Mouse (Mus musculus) layer of hippocampus, adult 9-10 months (tissue): ENCODE data around the gene Polg.

ENCODE experiments used
- DNase-seq: peaks from one replicate; pipeline ENCODE4 v3.0.0; 2022; ENCODE audit warnings: low spot score

Polg gene

GRCm38 (mm10) chr7:79465461-79466044, 609 bp downstream of the Polg start:
- no peak for DNase-seq

DNA sequence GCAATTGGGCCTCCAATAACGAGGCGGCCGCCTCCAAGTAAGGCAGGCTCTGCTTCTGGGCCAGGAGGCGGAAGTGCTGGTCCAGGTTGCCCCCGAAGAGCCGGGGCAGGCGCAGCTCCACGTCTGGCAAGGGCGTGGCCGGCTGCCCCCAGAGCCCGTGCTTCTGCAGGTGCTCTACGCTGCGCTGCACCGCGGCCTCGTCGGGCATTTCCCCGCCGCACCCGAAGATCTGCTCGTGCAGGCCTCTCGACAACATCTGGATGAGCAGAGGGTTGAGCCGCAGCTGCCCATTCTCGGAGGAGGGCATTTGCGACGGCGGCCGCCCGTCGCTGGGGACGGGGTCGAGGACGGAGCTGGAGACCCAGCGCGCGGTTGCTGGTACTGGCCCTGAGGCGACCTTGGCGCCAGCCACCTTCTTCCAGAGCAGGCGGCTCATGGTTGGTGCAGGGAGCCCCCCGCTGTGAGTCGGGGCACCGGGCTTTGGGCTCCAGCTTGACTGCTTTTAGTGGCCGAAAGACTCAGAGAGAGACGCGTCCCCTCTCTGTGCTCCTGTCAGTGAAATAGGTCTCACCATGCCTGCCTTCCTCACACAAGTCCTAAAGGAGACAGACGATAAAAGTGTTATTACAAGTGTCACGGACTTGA, 1.3 kb downstream of the Polg start:
- DNase-seq = no peak

DNA sequence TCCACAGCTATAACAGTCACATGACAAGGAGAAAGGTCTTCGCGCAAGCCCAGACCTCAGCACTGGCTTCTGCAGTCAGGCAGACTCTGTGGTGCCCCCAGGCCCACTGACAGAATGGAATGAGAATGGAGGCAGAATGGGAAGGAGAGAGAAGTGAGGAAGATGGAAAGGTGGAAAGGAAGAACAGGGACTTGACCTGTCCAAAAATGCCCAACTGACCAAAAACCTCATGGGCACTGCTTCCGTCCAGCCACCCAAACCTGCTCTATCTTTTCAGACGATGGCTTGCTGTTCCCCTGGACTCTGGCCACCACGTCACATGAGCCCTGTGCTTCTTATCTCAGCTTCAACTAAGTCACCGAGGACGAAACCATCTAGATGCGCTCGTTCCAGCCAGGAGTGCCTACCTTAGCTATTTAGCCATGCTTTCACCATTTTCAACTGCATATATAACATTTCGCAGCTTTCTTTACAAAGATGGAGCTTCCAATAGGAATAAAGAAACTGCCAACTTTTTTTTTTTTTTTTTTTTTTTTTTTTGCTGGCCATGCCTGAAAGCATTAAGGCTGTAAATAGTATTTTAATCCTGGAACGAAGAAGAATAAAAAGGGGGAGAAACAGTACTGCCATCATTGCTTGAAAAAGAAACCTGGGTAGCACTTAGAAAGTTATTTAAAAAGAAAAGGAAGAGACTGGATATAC, 2.6 kb downstream of the Polg start:
- DNase-seq = no peak

DNA sequence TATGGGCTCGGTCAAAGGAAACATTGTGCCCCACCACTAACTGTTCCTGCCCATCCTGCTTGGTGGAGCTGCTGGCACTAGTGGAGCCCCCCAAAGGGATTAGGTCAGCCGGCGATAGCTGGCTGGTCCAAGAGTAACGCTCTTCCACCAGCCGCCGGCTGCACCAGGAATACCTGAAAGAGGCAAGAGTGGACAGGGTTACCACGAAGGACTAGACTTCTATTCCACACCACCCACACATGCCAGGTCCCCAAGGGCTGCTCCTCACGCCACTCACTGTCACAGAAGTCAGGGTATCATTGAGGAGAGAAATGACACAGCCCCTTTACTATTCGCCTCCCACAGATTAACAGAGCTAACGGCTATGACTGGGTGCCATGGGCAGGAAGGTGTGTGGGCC, 4.4 kb downstream of the Polg start:
- no peak for DNase-seq

DNA sequence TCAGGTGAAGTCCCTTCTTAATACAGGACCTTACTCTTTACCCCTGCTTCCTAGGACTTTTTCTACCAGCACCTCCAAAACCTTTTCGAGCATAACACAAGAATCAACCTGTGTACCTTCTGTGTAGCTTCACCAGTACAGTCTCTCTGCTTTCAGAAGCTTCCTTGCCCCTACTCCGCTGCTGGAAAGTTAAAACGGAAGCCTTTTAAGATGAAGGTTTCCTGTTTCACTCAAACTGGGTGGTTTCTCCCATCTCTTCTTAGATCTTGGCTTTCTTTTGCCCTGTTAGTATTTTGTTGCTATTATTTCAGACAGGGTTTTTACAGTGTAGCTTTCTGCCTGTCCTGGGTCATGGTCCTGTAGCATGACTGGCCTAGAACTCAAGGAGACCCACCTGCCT, 18.7 kb downstream of the Polg start:
- DNase-seq = no peak

DNA sequence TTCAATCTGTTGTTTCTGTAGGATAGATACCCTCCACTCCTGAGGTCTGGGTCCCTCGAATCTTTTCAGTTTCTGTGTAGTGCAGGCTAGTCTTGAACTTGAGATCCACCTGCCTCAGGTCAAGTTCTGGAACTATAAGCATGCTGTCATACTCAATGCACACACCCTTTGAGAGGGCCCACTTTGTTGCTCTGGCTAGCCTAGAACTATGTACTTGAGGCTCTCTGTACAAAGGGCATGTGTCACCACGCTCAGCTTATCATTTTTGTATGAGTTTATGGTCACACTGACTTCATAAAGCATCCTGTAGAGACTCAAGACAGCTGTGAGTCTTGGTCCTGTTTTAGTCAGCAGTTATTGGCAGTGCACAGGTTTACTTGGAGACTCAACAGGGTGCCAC, 19.1 kb downstream of the Polg start:
- no peak for DNase-seq

GRCm38 (mm10) chr7:79440035-79440434, 26.1 kb downstream of the Polg start:
- DNase-seq = no peak

GRCm38 (mm10) chr7:79428243-79428642, 37.9 kb downstream of the Polg start:
- DNase-seq = no peak

- no peak for DNase-seq
Measured at GRCm38 (mm10) chr7:79425804-79426203, 40.4 kb downstream of the Polg start.

GRCm38 (mm10) chr7:79422876-79423275, 43.3 kb downstream of the Polg start:
- no peak for DNase-seq

DNA sequence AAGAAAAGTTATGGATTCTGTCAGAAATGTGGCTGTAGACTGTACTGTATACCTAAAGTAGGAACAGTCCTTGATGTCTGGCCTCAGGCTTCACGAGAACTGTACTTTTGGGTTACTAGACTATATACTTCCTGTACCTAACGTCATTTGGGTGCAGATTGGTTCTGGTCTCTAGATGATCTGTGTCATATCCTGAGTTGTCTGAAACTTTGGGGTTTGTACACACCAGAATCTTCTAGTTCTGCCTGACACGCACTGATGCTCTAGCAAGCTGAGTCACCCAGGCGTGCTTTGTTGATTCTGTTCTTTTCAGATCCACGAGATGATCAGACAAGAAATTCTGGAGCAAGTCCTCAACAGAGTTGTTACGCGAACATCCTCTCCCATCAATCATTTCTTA, 46.2 kb downstream of the Polg start:
- no peak for DNase-seq

DNA sequence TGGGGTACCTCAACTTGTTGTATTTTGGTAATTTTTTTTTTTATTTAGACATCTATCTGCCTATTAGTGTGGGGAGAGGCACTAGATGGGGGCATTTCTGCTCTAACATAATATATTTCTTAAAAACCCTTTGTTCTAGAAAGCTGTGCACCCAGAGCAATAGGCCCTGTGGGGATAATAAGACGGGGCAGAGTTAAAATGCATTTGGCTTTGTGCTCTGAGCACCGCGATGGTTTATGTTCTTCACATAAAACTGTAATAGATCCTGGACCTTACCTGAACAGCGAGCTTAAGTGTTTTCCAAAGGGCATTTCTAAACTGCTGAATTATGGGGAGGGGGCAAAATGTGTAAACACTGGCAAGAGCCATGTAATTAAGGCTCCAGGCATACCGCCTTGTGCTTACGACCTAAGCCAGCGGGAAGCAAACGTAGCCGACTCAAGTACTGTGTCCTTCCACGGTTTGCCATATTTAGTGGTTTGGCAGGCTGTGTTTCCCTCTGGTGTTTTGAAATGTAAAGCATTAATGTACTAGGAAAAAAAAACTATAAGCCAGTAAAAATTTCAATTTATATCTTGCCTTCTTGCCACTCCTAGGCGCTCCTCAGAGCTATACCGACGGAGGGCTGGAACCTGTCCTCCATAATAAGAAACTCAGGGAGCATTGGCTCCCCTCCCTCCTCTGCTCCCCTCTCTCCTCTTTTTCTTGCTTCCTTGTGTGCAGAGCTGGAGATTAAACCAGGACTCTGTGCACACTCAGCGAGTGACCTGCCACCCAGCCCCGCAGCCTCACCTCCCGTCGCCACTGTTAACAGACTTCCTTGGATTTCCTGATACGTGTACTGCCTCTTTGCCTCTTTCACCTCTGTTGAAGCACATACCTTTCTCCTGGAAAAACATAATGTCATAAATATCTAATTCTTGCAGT, 51.5 kb downstream of the Polg start:
- no peak for DNase-seq

- no peak for DNase-seq
Measured at GRCm38 (mm10) chr7:79400296-79400695, 65.9 kb downstream of the Polg start.

DNA sequence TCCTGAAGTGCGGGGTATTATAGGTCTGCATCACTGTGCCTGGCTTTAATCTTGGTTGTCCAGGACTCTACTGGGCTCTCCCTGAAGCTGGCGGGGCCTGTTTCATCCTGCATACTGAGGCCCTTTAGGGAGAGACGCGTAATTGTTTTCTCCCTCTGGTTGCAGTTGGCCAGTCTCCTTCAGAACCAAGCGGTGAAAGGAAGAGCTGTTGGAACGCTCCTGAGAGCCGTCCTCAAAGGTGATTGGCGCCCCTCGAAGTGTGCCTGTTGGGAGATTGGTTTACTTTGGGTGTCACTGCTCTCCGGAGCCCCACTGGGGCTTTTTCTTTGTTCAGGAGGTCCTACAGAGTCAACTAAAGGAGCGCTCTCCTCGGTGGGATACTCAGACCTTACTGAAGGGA, 67.2 kb downstream of the Polg start:
- no peak for DNase-seq

GRCm38 (mm10) chr7:79398426-79398825, 67.7 kb downstream of the Polg start:
- DNase-seq = no peak

DNA sequence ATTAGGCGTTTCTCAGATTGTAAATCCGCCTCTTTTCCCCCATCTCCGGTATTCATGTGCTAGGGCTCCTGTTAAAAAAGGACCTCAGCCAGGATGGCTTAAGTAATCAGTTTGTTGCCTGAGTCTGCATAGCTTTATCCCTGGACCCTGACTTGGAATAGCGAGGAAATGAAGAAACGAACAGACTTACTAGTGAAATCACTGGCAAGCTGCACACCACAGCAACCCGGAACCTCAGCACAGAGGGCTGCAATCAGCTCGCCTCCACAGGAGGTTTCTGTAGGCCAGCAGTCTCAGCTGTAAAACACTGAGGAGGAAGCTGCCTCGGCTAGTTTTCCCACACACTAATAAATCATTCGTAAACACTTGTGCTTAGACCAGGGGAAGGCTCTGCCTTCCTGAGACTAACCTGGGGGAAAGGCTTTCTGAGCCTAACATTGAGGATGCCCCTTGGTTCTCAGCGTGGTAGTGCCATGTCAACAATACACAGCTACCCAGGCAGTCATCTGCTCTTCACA, 68.7 kb downstream of the Polg start:
- DNase-seq = no peak
